Mouse (Mus musculus) E14TG2a.4 (cell line): ENCODE measurements around the gene Mars2.

Source experiments
- CTCF ChIP-seq: conservative IDR thresholded peaks from 2 replicates; pipeline ENCODE4 v1.5.1; 2014; ENCODE audit warnings: low read length
- NANOG ChIP-seq: IDR thresholded peaks from 2 replicates; pipeline ENCODE4 v1.6.1; 2014; ENCODE audit warnings: borderline replicate concordance, low read length, mixed read lengths
- POU5F1 ChIP-seq: IDR thresholded peaks from 2 replicates; pipeline ENCODE4 v1.6.1; 2014; ENCODE audit warnings: low read length, borderline replicate concordance

DNA sequence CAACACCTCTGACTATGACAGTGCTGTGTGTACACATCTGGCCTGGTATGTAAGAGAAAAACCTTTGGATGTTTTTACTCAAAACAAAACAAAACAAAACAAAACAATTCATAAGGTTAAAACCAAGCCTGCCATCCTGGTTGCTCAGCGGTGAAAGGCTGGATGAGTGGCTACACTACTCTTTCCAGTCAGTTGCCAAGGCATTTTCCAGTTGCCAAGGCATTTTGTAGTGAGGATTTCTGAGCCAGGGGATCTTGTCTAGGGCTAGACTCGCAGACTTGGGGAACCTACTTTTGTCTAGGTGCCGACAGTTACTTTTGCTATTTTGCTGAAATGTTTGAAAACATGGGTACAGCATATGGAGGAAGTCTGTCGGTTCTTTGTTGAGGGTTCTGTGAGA lies 42.0 kb upstream of the Mars2 start:
- TF ChIP-seq CTCF (no peak), POU5F1 (no peak), NANOG (no peak)
